Mouse (Mus musculus): ENCODE results near the gene Mydgf. TPM values are rescaled to one million over a fixed set of nuclear protein-coding genes. Genes with fewer than 3 reads are reported as not detected.

Gene Mydgf
- polyA plus RNA-seq, 1 experiment from 2014 or later, result 69.9 TPM

GRCm38 (mm10) chr17:56141702-56142605 lies 41.8 kb downstream of the Mydgf start:
- Histone ChIP-seq H3K4me1 (ENCODE audit: control insufficient read depth, insufficient read depth, low read length) (peaks cover 3% of the 10 kb centered on the region), H3K27ac (ENCODE audit: low read length) (no peak overlapping the region), H3K4me2 (ENCODE audit: low read depth, low read length) (peak overlapping the region; percentile 66), H3K9me3 (replicated peaks; ENCODE audit: control insufficient read depth, low read length) (no peaks in the 10 kb centered on the region), H3K27me3 (ENCODE audit: control insufficient read depth, insufficient read depth, low read length) (peaks cover 79% of the 10 kb centered on the region), H3K4me3 (ENCODE audit: low read length) (peak overlapping the region; percentile 47), H3K9ac (ENCODE audit: low read length) (peak overlapping the region; percentile 58), H3K36me3 (ENCODE audit: control insufficient read depth, insufficient read depth) (no peaks in the 10 kb centered on the region)
- ATAC-seq (replicated peaks; ENCODE audit: extremely low read depth, insufficient read depth, low FRiP score), result no peak
- under 1% methylated on average over 47 of the region's 47 CpGs for WGBS

GRCm38 (mm10) chr17:56139858-56140595 lies 43.7 kb downstream of the Mydgf start, which contains the start of gene Sema6b:
Gene Sema6b, minus strand, starts transcription at chr17:56140343.
- Histone ChIP-seq H3K4me1 (ENCODE audit: control insufficient read depth, insufficient read depth, low read length) (peaks cover 3% of the 10 kb centered on the region), H3K4me3 (ENCODE audit: low read length) (peak within 1 kb of the TSS; percentile 70), H3K27ac (ENCODE audit: low read length) (no peak within 1 kb of the TSS), H3K9me3 (replicated peaks; ENCODE audit: control insufficient read depth, low read length) (no peaks in the 10 kb centered on the region), H3K9ac (ENCODE audit: low read length) (peak within 1 kb of the TSS; percentile 61), H3K27me3 (ENCODE audit: control insufficient read depth, insufficient read depth, low read length) (peaks cover 66% of the 10 kb centered on the region), H3K36me3 (ENCODE audit: control insufficient read depth, insufficient read depth) (no peaks in the 10 kb centered on the region), H3K4me2 (ENCODE audit: low read depth, low read length) (peak within 1 kb of the TSS; percentile 98)
- ATAC-seq (replicated peaks; ENCODE audit: extremely low read depth, insufficient read depth, low FRiP score), result peak; percentile 30; the same call in 1 of the 2 replicates
- 1% methylated on average over 78 of the region's 79 CpGs for WGBS

- H3K4me2 ChIP-seq (ENCODE audit: low read depth, low read length), result peak overlapping the region; percentile 98
- ATAC-seq (replicated peaks; ENCODE audit: extremely low read depth, insufficient read depth, low FRiP score), result no peak
- no peaks in the 10 kb centered on the region for H3K9me3 ChIP-seq (replicated peaks; ENCODE audit: control insufficient read depth, low read length)
- peak overlapping the region; percentile 70 for H3K4me3 ChIP-seq (ENCODE audit: low read length)
- H3K27ac ChIP-seq (ENCODE audit: low read length), result no peak overlapping the region
- H3K36me3 ChIP-seq (ENCODE audit: control insufficient read depth, insufficient read depth), result no peaks in the 10 kb centered on the region
- H3K4me1 ChIP-seq (ENCODE audit: control insufficient read depth, insufficient read depth, low read length), result peaks cover 9% of the 10 kb centered on the region
- peaks cover 60% of the 10 kb centered on the region for H3K27me3 ChIP-seq (ENCODE audit: control insufficient read depth, insufficient read depth, low read length)
- H3K9ac ChIP-seq (ENCODE audit: low read length), result peak overlapping the region; percentile 40; the same call in 1 of the 2 replicates
- 17% methylated on average over 15 of the region's 21 CpGs for WGBS
Measured at GRCm38 (mm10) chr17:56139355-56139754, 44.4 kb downstream of the Mydgf start.

GRCm38 (mm10) chr17:56137839-56138613 lies 45.7 kb downstream of the Mydgf start:
- Histone ChIP-seq H3K4me3 (ENCODE audit: low read length) (no peak overlapping the region), H3K36me3 (ENCODE audit: control insufficient read depth, insufficient read depth) (no peaks in the 10 kb centered on the region), H3K9ac (ENCODE audit: low read length) (no peak overlapping the region), H3K27ac (ENCODE audit: low read length) (no peak overlapping the region), H3K9me3 (replicated peaks; ENCODE audit: control insufficient read depth, low read length) (no peaks in the 10 kb centered on the region), H3K27me3 (ENCODE audit: control insufficient read depth, insufficient read depth, low read length) (peaks cover 50% of the 10 kb centered on the region), H3K4me2 (ENCODE audit: low read depth, low read length) (no peak overlapping the region), H3K4me1 (ENCODE audit: control insufficient read depth, insufficient read depth, low read length) (peaks cover 14% of the 10 kb centered on the region)
- 21% methylated on average over 25 of the region's 25 CpGs for WGBS
- ATAC-seq (replicated peaks; ENCODE audit: extremely low read depth, insufficient read depth, low FRiP score), result no peak

GRCm38 (mm10) chr17:56136558-56136957 lies 47.2 kb downstream of the Mydgf start:
- no peak overlapping the region for H3K4me2 ChIP-seq (ENCODE audit: low read depth, low read length)
- no peak overlapping the region for H3K27ac ChIP-seq (ENCODE audit: low read length)
- H3K27me3 ChIP-seq (ENCODE audit: control insufficient read depth, insufficient read depth, low read length), result peaks cover 37% of the 10 kb centered on the region
- H3K36me3 ChIP-seq (ENCODE audit: control insufficient read depth, insufficient read depth), result no peaks in the 10 kb centered on the region
- ATAC-seq (replicated peaks; ENCODE audit: extremely low read depth, insufficient read depth, low FRiP score), result no peak
- 70% methylated on average over 7 of the region's 7 CpGs for WGBS
- no peaks in the 10 kb centered on the region for H3K9me3 ChIP-seq (replicated peaks; ENCODE audit: control insufficient read depth, low read length)
- no peak overlapping the region for H3K4me3 ChIP-seq (ENCODE audit: low read length)
- peaks cover 14% of the 10 kb centered on the region for H3K4me1 ChIP-seq (ENCODE audit: control insufficient read depth, insufficient read depth, low read length)
- no peak overlapping the region for H3K9ac ChIP-seq (ENCODE audit: low read length)

- H3K4me2 ChIP-seq (ENCODE audit: low read depth, low read length), result peak overlapping the region; percentile 70
- H3K4me3 ChIP-seq (ENCODE audit: low read length), result peak overlapping the region; percentile 46
- peaks cover 2% of the 10 kb centered on the region; the same call in 1 of the 2 replicates for H3K36me3 ChIP-seq (ENCODE audit: control insufficient read depth, insufficient read depth)
- peak overlapping the region; percentile 54; the same call in 1 of the 2 replicates for H3K9ac ChIP-seq (ENCODE audit: low read length)
- H3K4me1 ChIP-seq (ENCODE audit: control insufficient read depth, insufficient read depth, low read length), result peaks cover 13% of the 10 kb centered on the region
- H3K9me3 ChIP-seq (replicated peaks; ENCODE audit: control insufficient read depth, low read length), result peaks cover 7% of the 10 kb centered on the region; the same call in 1 of the 2 replicates
- 3% methylated on average over 27 of the region's 27 CpGs for WGBS
- peaks cover 18% of the 10 kb centered on the region for H3K27me3 ChIP-seq (ENCODE audit: control insufficient read depth, insufficient read depth, low read length)
- peak; percentile 26; the same call in 1 of the 2 replicates for ATAC-seq (replicated peaks; ENCODE audit: extremely low read depth, insufficient read depth, low FRiP score)
- H3K27ac ChIP-seq (ENCODE audit: low read length), result peak overlapping the region; percentile 71
Measured at GRCm38 (mm10) chr17:56134463-56134971, 49.2 kb downstream of the Mydgf start.

GRCm38 (mm10) chr17:56133457-56134363 lies 50.0 kb downstream of the Mydgf start:
- peak overlapping the region; percentile 70 for H3K4me2 ChIP-seq (ENCODE audit: low read depth, low read length)
- peak overlapping the region; percentile 54 for H3K9ac ChIP-seq (ENCODE audit: low read length)
- WGBS, result 16% methylated on average over 21 of the region's 21 CpGs

More at GRCm38 (mm10) chr17:56133457-56134363, 50.0 kb downstream of the Mydgf start:
- Histone ChIP-seq H3K4me1 (ENCODE audit: control insufficient read depth, insufficient read depth, low read length) (peaks cover 11% of the 10 kb centered on the region), H3K36me3 (ENCODE audit: control insufficient read depth, insufficient read depth) (peaks cover 2% of the 10 kb centered on the region; the same call in 1 of the 2 replicates), H3K27me3 (ENCODE audit: control insufficient read depth, insufficient read depth, low read length) (peaks cover 10% of the 10 kb centered on the region), H3K9me3 (replicated peaks; ENCODE audit: control insufficient read depth, low read length) (peaks cover 7% of the 10 kb centered on the region; the same call in 1 of the 2 replicates), H3K27ac (ENCODE audit: low read length) (peak overlapping the region; percentile 86), H3K4me3 (ENCODE audit: low read length) (peak overlapping the region; percentile 46)
- peak; percentile 74 for ATAC-seq (replicated peaks; ENCODE audit: extremely low read depth, insufficient read depth, low FRiP score)
